Mouse (Mus musculus) small intestine, adult 2 months (tissue): ENCODE data around the gene Asns. TPM values are rescaled to one million over a fixed set of nuclear protein-coding genes. Genes with fewer than 3 reads are reported as not detected.

Source experiments
- H3K27ac ChIP-seq: fragments of 200-500 bp; 2 replicates; pipeline ENCODE4 v1.5.1; 2012; ENCODE audit warnings: low read depth, low read length, control low read depth, inconsistent platforms; ENCODE audit not compliant: insufficient read depth
- H3K27me3 ChIP-seq: fragments of 200-500 bp; 2 replicates; pipeline ENCODE4 v1.6.1; 2012; ENCODE audit warnings: mild to moderate bottlenecking, moderate library complexity, low read length, inconsistent platforms; ENCODE audit not compliant: control insufficient read depth, insufficient read depth
- H3K36me3 ChIP-seq: fragments of 200-500 bp; 2 replicates; pipeline ENCODE4 v1.6.1; 2012; ENCODE audit warnings: mild to moderate bottlenecking, low read length, control low read depth, inconsistent platforms; ENCODE audit not compliant: control insufficient read depth, insufficient read depth
- H3K4me1 ChIP-seq: fragments of 200-500 bp; 2 replicates; pipeline ENCODE4 v1.6.1; 2012; ENCODE audit warnings: low read length, inconsistent platforms, mixed read lengths; ENCODE audit not compliant: control insufficient read depth, insufficient read depth, insufficient read length
- H3K4me3 ChIP-seq: fragments of 200-500 bp; 2 replicates; pipeline ENCODE4 v1.5.1; 2012; ENCODE audit warnings: low read depth, mild to moderate bottlenecking, control low read depth, inconsistent platforms, low read length, moderate library complexity
- CTCF ChIP-seq: fragments of 200-500 bp; IDR thresholded peaks from 2 replicates; pipeline ENCODE4 v1.5.1; 2012; ENCODE audit warnings: low read depth, mild to moderate bottlenecking, control low read depth, inconsistent platforms, low read length, moderate library complexity, mixed read lengths; ENCODE audit not compliant: insufficient replicate concordance, insufficient read length; ENCODE audit errors: extremely low read depth
- POLR2A ChIP-seq: fragments of 200-500 bp; IDR thresholded peaks from 2 replicates; pipeline ENCODE4 v1.6.1; 2012; ENCODE audit warnings: low read depth, mild to moderate bottlenecking, control low read depth, inconsistent platforms, low read length, moderate library complexity
- WGBS: fragments of 180-500 bp; shearing (Covaris S2); methylation state at CpG from one replicate; pipeline ENCODE4 v1.1.7; 2018; 5-methylcytosine and 5-hydroxymethylcytosine counted together
- polyA plus RNA-seq: library from polyadenylated mRNA; depleted of rRNA; stranded (reverse); fragments of >200 nt; gene quantifications from 2 replicates; pipeline ENCODE4 v1.2.3, GENCODE M21; 2012; rRNA removed

Gene Asns
- polyA plus RNA-seq = 11.6 and 14.6 TPM in 2 replicates

GRCm38 (mm10) chr6:7692884-7693585 is at the start of gene Asns:
TSS of gene Asns (minus strand) at chr6:7693254.
- TF ChIP-seq CTCF (no peak), POLR2A (peak; percentile 34; the same call in 1 of the 2 replicates)
- WGBS = under 1% methylated on average over 51 of the region's 51 CpGs
- Histone ChIP-seq H3K4me3 (peak within 1 kb of the TSS; percentile 89), H3K27me3 (no peaks in the 10 kb centered on the region), H3K36me3 (no peaks in the 10 kb centered on the region), H3K4me1 (peaks cover 4% of the 10 kb centered on the region), H3K27ac (peak within 1 kb of the TSS; percentile 46; the same call in 1 of the 2 replicates)

GRCm38 (mm10) chr6:7741721-7742120 is 48.7 kb upstream of the Asns start:
- H3K36me3 ChIP-seq = no peaks in the 10 kb centered on the region
- no peaks in the 10 kb centered on the region for H3K27me3 ChIP-seq
- H3K4me3 ChIP-seq = no peak overlapping the region
- no peaks in the 10 kb centered on the region for H3K4me1 ChIP-seq
- 18% methylated on average over 3 of the region's 3 CpGs for WGBS
- TF ChIP-seq POLR2A (no peak), CTCF (no peak)
- H3K27ac ChIP-seq = no peak overlapping the region

GRCm38 (mm10) chr6:7737842-7738241 is 44.8 kb upstream of the Asns start:
- H3K27ac ChIP-seq = no peak overlapping the region
- 88% methylated on average over 2 of the region's 2 CpGs for WGBS
- H3K27me3 ChIP-seq = no peaks in the 10 kb centered on the region
- no peaks in the 10 kb centered on the region for H3K4me1 ChIP-seq
- H3K36me3 ChIP-seq = no peaks in the 10 kb centered on the region
- H3K4me3 ChIP-seq = no peak overlapping the region
- no peak for TF ChIP-seq CTCF
- no peak for TF ChIP-seq POLR2A

- WGBS = 26% methylated on average over 12 of the region's 12 CpGs
- TF ChIP-seq POLR2A (no peak), CTCF (0 out of 2 replicates have a peak, but pooled peaks have one; percentile 4)
These were observed 40.0 kb upstream of the Asns start for GRCm38 (mm10) chr6:7732754-7733708.

GRCm38 (mm10) chr6:7732097-7732496 is 39.0 kb upstream of the Asns start:
- H3K4me3 ChIP-seq = no peak overlapping the region
- H3K27ac ChIP-seq = no peak overlapping the region
- no peaks in the 10 kb centered on the region for H3K4me1 ChIP-seq
- H3K36me3 ChIP-seq = no peaks in the 10 kb centered on the region
- TF ChIP-seq CTCF = no peak
- TF ChIP-seq POLR2A = no peak
- H3K27me3 ChIP-seq = no peaks in the 10 kb centered on the region
- 85% methylated on average over 6 of the region's 6 CpGs for WGBS

More at GRCm38 (mm10) chr6:7732754-7733708, 40.0 kb upstream of the Asns start:
- Histone ChIP-seq H3K4me1 (no peaks in the 10 kb centered on the region), H3K27me3 (no peaks in the 10 kb centered on the region), H3K36me3 (no peaks in the 10 kb centered on the region), H3K27ac (no peak overlapping the region), H3K4me3 (no peak overlapping the region)

- 70% methylated on average over 2 of the region's 2 CpGs for WGBS
- H3K4me3 ChIP-seq = no peak overlapping the region
- no peaks in the 10 kb centered on the region for H3K4me1 ChIP-seq
- no peaks in the 10 kb centered on the region for H3K36me3 ChIP-seq
- TF ChIP-seq POLR2A (no peak), CTCF (no peak)
- no peaks in the 10 kb centered on the region for H3K27me3 ChIP-seq
- H3K27ac ChIP-seq = no peak overlapping the region
These were observed 36.1 kb upstream of the Asns start for GRCm38 (mm10) chr6:7729128-7729527.

- Histone ChIP-seq H3K36me3 (no peaks in the 10 kb centered on the region), H3K27ac (no peak overlapping the region), H3K27me3 (no peaks in the 10 kb centered on the region), H3K4me1 (no peaks in the 10 kb centered on the region), H3K4me3 (no peak overlapping the region)
- 87% methylated on average over 5 of the region's 5 CpGs for WGBS
- TF ChIP-seq CTCF (no peak), POLR2A (no peak)
These were observed 35.2 kb upstream of the Asns start for GRCm38 (mm10) chr6:7728241-7728640.
